Mouse (Mus musculus): Measurements from ENCODE around the gene Gm3435.
"Not testable (repeated sequence)": the region's sequence is repeated elsewhere in the genome, so short reads cannot be mapped to it uniquely, and the experiment has no call there.

DNA sequence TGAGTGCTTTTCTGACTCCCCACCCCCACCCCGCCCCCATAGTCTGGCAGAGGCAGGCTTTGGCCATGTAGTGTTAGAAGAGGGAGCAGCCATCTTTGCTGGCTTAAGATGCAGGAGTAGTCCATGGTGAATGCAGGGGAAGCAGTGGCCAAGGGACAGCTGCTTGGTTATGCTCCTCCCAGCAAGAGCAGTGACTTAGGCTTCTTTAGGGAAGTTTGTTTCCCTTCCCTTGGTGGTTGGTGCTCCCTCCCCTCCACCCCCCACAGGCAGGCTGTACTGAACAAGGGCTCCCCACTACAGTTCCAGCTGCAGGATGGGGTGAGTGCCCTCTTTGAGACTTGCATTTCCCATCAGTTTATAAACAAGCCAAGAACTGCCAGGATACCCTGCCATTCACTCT is 42.8 kb downstream of the Gm3435 start:
- not testable (repeated sequence) for TF ChIP-seq MYOG (IDR thresholded peaks at IDR 0.05; ENCODE audit: control insufficient read depth, extremely low read depth, insufficient read length); CTCF (IDR thresholded peaks at IDR 0.05; ENCODE audit: control insufficient read depth, insufficient read depth, insufficient read length); CEBPB (IDR thresholded peaks at IDR 0.05; ENCODE audit: low read depth); USF1 (IDR thresholded peaks at IDR 0.05; ENCODE audit: low read depth); MAX (IDR thresholded peaks at IDR 0.05)

Measured in C2C12 (cell line).